Mouse (Mus musculus) lung, postnatal 36 days (tissue): ENCODE measurements around the gene Gm8050.
"Not testable (repeated sequence)": the region's sequence is repeated elsewhere in the genome, so short reads cannot be mapped to it uniquely, and the experiment has no call there.

Source experiments
- DNase-seq: peaks from one replicate; pipeline ENCODE4 v3.0.0; 2022; ENCODE audit warnings: mixed read lengths

The Gm8050 gene

GRCm38 (mm10) chr14:6720151-6720550, at the start of gene Gm8050:
TSS of gene Gm8050 (minus strand) at chr14:6720251.
- DNase-seq = not testable (repeated sequence)

GRCm38 (mm10) chr14:6757231-6757536, 37.1 kb upstream of the Gm8050 start:
- not testable (repeated sequence) for DNase-seq

GRCm38 (mm10) chr14:6756384-6757230, 36.6 kb upstream of the Gm8050 start:
- DNase-seq = peak; percentile 3

- not testable (repeated sequence) for DNase-seq
Measured at GRCm38 (mm10) chr14:6742232-6742631, 22.2 kb upstream of the Gm8050 start, which contains the start of gene Gm3636. TSS of gene Gm3636 (minus strand) at chr14:6742332.

- not testable (repeated sequence) for DNase-seq
Measured at GRCm38 (mm10) chr14:6684070-6684469, 36.0 kb downstream of the Gm8050 start, which contains the start of gene Gm10251. TSS of gene Gm10251 (minus strand) at chr14:6684170.
